Mouse (Mus musculus) limb, embryonic 15.5 days (tissue): ENCODE data around the gene Mtif3. TPM values are rescaled to one million over a fixed set of nuclear protein-coding genes. Genes with fewer than 3 reads are reported as not detected.
A peak's percentile ranks its signal among the peaks of the same experiment; 100 is the strongest.

Experiments used
- ATAC-seq: fragments of 200-750 bp; cut with Nextera tagmentation; 2 replicates; pipeline ENCODE4 v1.8.0; 2017; ENCODE audit warnings: low read depth, moderate TSS enrichment; ENCODE audit not compliant: insufficient number of reproducible peaks, low FRiP score, low TSS enrichment
- H3K27ac ChIP-seq: fragments of 300-500 bp; sonication (generic); 2 replicates; pipeline ENCODE4 v1.5.1; 2015; ENCODE audit warnings: moderate library complexity, mild to moderate bottlenecking, inconsistent platforms
- H3K27me3 ChIP-seq: fragments of 300-500 bp; sonication (generic); 2 replicates; pipeline ENCODE4 v1.6.1; 2015; ENCODE audit warnings: inconsistent platforms
- H3K36me3 ChIP-seq: fragments of 300-500 bp; sonication (generic); 2 replicates; pipeline ENCODE4 v1.6.1; 2015; ENCODE audit warnings: inconsistent platforms
- H3K4me1 ChIP-seq: fragments of 300-500 bp; sonication (generic); 2 replicates; pipeline ENCODE4 v1.6.1; 2015; ENCODE audit warnings: inconsistent platforms
- H3K4me2 ChIP-seq: fragments of 300-500 bp; sonication (generic); 2 replicates; pipeline ENCODE4 v1.6.1; 2015; ENCODE audit warnings: mild to moderate bottlenecking, inconsistent platforms
- H3K4me3 ChIP-seq: fragments of 300-500 bp; sonication (generic); 2 replicates; pipeline ENCODE4 v1.5.1; 2015; ENCODE audit warnings: mild to moderate bottlenecking, inconsistent platforms
- H3K9ac ChIP-seq: fragments of 300-500 bp; sonication (generic); 2 replicates; pipeline ENCODE4 v1.6.1; 2015; ENCODE audit warnings: inconsistent platforms
- H3K9me3 ChIP-seq: fragments of 300-500 bp; sonication (generic); 2 replicates; pipeline ENCODE4 v1.6.1; 2016; ENCODE audit warnings: inconsistent platforms
- WGBS: fragments of 180-500 bp; shearing (Covaris S2); methylation state at CpG from one replicate; pipeline ENCODE4 v1.1.7; 2015; 5-methylcytosine and 5-hydroxymethylcytosine counted together
- polyA plus RNA-seq: library from polyadenylated mRNA; unstranded; fragments of >200 nt; fragmentation: Nextera tagmentation; extraction: Ambion mirVana; gene quantifications from 2 replicates; pipeline ENCODE4 v1.2.1, GENCODE M21; 2015

The Mtif3 gene
- polyA plus RNA-seq, 1 experiment from 2014 or later: 25.6 TPM

GRCm38 (mm10) chr5:146981376-146981775 is 17.8 kb upstream of the Mtif3 start:
- H3K9ac ChIP-seq: no peak overlapping the region
- H3K4me1 ChIP-seq: no peaks in the 10 kb centered on the region
- H3K36me3 ChIP-seq: no peaks in the 10 kb centered on the region
- no peak overlapping the region for H3K4me2 ChIP-seq
- 88% methylated on average over 6 of the region's 6 CpGs for WGBS
- H3K27me3 ChIP-seq: peaks cover 15% of the 10 kb centered on the region; the same call in 1 of the 2 replicates
- H3K9me3 ChIP-seq: no peaks in the 10 kb centered on the region
- ATAC-seq: no peak
- H3K27ac ChIP-seq: no peak overlapping the region
- no peak overlapping the region for H3K4me3 ChIP-seq

DNA sequence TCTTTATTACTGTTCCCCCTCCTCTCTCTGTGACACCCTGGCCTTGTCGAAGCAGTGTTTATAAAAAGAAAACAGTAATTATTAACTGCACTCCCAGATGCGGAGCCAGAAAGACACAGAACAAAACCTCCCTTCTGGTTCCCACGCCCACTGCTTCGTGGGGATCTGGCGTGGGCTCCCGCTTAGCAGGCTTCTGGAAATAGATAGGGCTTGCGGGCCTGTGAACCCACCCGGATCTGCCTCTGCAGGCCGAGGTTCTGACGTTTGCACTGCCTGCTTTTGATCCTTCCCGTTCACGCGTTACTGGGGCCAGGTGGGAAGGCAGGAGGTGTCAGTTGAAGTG is 11.2 kb upstream of the Mtif3 start:
- no peak for ATAC-seq
- Histone ChIP-seq H3K27me3 (0 out of 2 replicates have a peak, but pooled peaks cover 3% of the 10 kb centered on the region), H3K4me1 (no peaks in the 10 kb centered on the region), H3K4me3 (no peak overlapping the region), H3K36me3 (no peaks in the 10 kb centered on the region), H3K27ac (no peak overlapping the region), H3K4me2 (no peak overlapping the region), H3K9me3 (no peaks in the 10 kb centered on the region), H3K9ac (no peak overlapping the region)
- 42% methylated on average over 13 of the region's 13 CpGs for whole genome bisulfite sequencing

DNA sequence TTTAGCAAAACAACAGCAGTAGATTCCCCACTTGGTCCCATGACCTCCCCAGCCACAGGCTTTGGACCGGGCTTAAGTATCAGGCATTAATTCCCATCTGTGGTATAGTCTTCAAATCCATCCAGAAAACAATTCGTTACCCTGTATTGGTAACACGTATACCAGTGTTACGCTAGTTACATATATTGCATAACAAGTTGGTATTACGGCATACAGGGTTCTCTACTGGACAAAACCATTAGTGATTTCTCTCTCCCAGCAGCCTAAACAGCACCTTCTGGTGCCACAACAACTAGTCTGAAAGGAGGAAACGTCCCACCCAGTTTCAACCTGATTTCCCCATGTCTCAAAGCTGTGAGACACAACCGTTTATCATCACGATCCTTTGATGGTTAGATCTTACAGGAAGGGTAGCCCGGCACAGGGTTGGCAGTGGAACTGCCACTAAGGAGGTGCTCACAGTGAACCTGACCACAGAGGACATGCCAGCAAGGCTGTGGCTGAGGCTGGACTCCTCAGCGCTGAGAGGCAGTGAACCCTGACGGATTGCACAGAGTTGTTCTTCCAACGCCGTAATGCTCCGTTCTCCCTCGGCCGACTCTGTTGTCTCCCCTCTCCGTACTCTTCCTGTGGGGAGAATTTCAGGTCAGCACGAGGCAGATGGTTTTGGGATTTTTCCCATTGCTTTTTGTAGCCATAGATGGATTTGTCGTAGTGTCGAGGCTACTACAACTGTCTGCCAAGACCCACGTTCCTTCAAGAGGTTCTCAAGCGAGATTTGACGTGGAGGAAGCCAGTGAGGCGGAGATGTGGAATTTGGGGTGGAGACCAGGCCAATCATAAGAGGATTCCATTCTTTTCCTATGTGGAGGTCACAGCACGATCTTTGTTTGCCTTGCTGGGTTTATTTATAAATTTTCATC is 10.5 kb upstream of the Mtif3 start:
- H3K4me2 ChIP-seq: no peak overlapping the region
- no peaks in the 10 kb centered on the region for H3K9me3 ChIP-seq
- 0 out of 2 replicates have a peak, but pooled peaks cover 3% of the 10 kb centered on the region for H3K27me3 ChIP-seq
- H3K27ac ChIP-seq: no peak overlapping the region
- H3K4me1 ChIP-seq: no peaks in the 10 kb centered on the region
- 80% methylated on average over 25 of the region's 25 CpGs for WGBS
- H3K9ac ChIP-seq: no peak overlapping the region
- ATAC-seq: no peak
- no peak overlapping the region for H3K4me3 ChIP-seq
- no peaks in the 10 kb centered on the region for H3K36me3 ChIP-seq

GRCm38 (mm10) chr5:146973353-146973752 is 9.8 kb upstream of the Mtif3 start:
- WGBS: 82% methylated on average over 9 of the region's 9 CpGs
- no peak overlapping the region for H3K4me3 ChIP-seq
- no peaks in the 10 kb centered on the region for H3K36me3 ChIP-seq
- no peak overlapping the region for H3K27ac ChIP-seq
- no peaks in the 10 kb centered on the region for H3K9me3 ChIP-seq
- no peak for ATAC-seq
- H3K4me1 ChIP-seq: no peaks in the 10 kb centered on the region
- H3K4me2 ChIP-seq: no peak overlapping the region
- 0 out of 2 replicates have a peak, but pooled peaks cover 3% of the 10 kb centered on the region for H3K27me3 ChIP-seq
- H3K9ac ChIP-seq: no peak overlapping the region

- no peak overlapping the region for H3K27ac ChIP-seq
- H3K4me2 ChIP-seq: no peak overlapping the region
- H3K4me1 ChIP-seq: no peaks in the 10 kb centered on the region
- no peak overlapping the region for H3K4me3 ChIP-seq
- no peak overlapping the region for H3K9ac ChIP-seq
- no peak for ATAC-seq
- H3K9me3 ChIP-seq: no peaks in the 10 kb centered on the region
- no peaks in the 10 kb centered on the region for H3K36me3 ChIP-seq
- H3K27me3 ChIP-seq: 0 out of 2 replicates have a peak, but pooled peaks cover 3% of the 10 kb centered on the region
- WGBS: 60% methylated on average over 10 of the region's 10 CpGs
Observed at GRCm38 (mm10) chr5:146971776-146972561, 8.4 kb upstream of the Mtif3 start.

DNA sequence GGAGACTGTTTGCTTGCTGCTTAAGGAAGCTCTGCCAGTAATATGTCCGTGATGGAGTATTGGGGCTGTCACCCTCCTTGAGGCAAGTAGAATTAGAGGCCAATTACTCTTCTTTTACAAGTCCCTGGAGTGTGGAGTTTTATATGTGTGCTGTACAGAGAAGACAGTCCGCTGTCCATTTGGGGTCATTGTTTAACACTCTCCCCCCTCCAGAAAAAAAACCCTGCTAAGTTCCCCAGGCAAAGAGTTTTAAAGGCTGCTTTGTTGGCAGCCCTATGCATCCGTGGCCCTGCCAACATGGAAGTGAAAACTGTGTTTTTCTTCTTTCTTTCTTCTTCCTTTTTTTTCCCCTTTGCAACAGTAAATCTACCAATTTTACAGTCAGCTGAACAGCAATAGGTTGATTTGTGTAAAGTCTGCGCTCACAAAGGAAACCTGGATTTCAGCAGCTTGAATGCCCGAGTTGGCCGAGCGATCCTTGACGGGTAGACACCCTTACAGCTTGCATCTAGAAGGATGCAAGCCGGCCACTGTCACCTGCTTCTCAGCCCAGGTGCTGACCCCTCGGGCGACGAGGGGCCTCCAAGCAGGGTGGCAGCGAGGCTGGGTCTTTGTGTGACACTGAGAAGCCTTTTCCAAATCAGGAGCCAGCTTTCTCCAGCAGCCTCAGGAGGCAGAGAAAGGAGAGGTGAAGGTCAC is 5.2 kb upstream of the Mtif3 start:
- 0 out of 2 replicates have a peak, but pooled peaks cover 4% of the 10 kb centered on the region for H3K4me1 ChIP-seq
- no peaks in the 10 kb centered on the region for H3K9me3 ChIP-seq
- 69% methylated on average over 13 of the region's 13 CpGs for WGBS
- no peak for ATAC-seq
- 0 out of 2 replicates have a peak, but pooled peaks cover 3% of the 10 kb centered on the region for H3K27me3 ChIP-seq
- H3K4me3 ChIP-seq: no peak overlapping the region
- no peak overlapping the region for H3K27ac ChIP-seq
- H3K9ac ChIP-seq: no peak overlapping the region
- no peak overlapping the region for H3K4me2 ChIP-seq
- H3K36me3 ChIP-seq: no peaks in the 10 kb centered on the region

DNA sequence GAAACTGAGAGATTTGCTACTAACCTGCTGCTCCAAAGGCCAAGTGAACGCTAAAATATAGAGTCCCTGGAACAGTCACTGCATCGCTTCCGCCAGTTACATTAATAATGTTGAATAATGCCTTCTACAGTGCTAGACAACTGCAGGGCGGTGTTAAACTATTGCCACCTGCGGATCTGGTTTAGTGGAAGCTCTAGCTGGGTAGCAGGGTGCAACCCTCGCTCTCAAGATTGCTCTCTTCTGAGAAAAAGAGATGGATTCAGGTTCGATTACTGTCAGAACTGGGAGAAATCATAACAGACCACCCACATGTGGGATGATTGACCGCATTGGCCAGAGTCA is 308 bp upstream of the Mtif3 start:
- WGBS: 51% methylated on average over 8 of the region's 8 CpGs
- Histone ChIP-seq H3K4me3 (peak overlapping the region; percentile 94), H3K4me1 (peaks cover 11% of the 10 kb centered on the region), H3K4me2 (peak overlapping the region; percentile 59), H3K9me3 (no peaks in the 10 kb centered on the region), H3K27me3 (no peaks in the 10 kb centered on the region), H3K36me3 (peaks cover 15% of the 10 kb centered on the region), H3K27ac (0 out of 2 replicates have a peak overlapping the region, but pooled peaks have one; percentile 22), H3K9ac (no peak overlapping the region)
- ATAC-seq: no peak

DNA sequence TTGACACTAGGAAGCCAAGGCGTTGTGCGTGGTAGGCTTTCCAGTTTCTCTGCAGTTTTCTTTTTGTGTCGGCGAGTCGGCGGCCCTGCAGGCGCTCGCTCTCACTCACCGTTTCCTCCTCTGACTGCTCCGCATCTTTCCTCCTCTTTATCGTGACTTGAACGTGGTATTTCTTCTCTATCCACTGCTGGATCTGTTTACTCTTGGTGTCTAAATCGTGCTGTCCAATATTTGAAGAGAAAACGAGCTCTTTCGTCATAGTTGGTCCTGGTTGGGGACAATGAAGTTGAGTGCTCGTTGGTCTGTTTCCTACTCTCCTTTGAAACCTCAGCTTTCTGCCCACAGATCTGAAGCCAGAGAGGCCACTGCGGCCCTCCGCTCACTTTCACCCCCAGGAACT is 6.9 kb downstream of the Mtif3 start:
- Histone ChIP-seq H3K9ac (no peak overlapping the region), H3K9me3 (no peaks in the 10 kb centered on the region), H3K27ac (no peak overlapping the region), H3K4me3 (no peak overlapping the region), H3K36me3 (peaks cover 84% of the 10 kb centered on the region), H3K27me3 (no peaks in the 10 kb centered on the region), H3K4me2 (no peak overlapping the region), H3K4me1 (no peaks in the 10 kb centered on the region)
- WGBS: 90% methylated on average over 18 of the region's 18 CpGs
- no peak for ATAC-seq

- H3K36me3 ChIP-seq: peaks cover 87% of the 10 kb centered on the region
- H3K27ac ChIP-seq: no peak overlapping the region
- H3K27me3 ChIP-seq: no peaks in the 10 kb centered on the region
- no peaks in the 10 kb centered on the region for H3K4me1 ChIP-seq
- WGBS: 85% methylated on average over 5 of the region's 5 CpGs
- H3K9ac ChIP-seq: no peak overlapping the region
- H3K9me3 ChIP-seq: no peaks in the 10 kb centered on the region
- no peak for ATAC-seq
- no peak overlapping the region for H3K4me2 ChIP-seq
- H3K4me3 ChIP-seq: no peak overlapping the region
Observed at GRCm38 (mm10) chr5:146955651-146956050, 7.9 kb downstream of the Mtif3 start.

DNA sequence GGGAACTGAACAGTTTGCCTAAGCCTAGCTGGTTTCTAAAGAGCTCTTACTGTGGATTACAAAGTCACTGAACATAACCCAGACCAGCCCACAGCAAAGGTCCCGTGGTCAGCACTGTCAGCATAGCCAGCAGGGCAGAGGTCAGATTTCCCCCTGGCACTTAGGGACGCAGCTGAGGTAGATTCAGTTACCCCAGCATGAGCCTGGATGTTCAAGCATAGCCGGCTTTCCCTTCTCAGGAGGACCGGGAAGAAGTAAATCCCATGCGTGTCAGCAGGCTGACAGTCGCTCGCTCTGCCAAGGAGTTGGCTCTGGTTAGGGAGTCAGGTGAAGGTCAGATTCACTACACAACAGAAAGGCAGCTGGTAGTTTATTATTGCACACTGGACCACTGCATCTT is 9.0 kb downstream of the Mtif3 start:
- H3K27ac ChIP-seq: no peak overlapping the region
- H3K27me3 ChIP-seq: no peaks in the 10 kb centered on the region
- H3K4me3 ChIP-seq: no peak overlapping the region
- ATAC-seq: no peak
- no peaks in the 10 kb centered on the region for H3K9me3 ChIP-seq
- 90% methylated on average over 7 of the region's 7 CpGs for WGBS
- H3K9ac ChIP-seq: no peak overlapping the region
- H3K4me1 ChIP-seq: peaks cover 6% of the 10 kb centered on the region
- H3K4me2 ChIP-seq: no peak overlapping the region
- H3K36me3 ChIP-seq: peaks cover 89% of the 10 kb centered on the region

GRCm38 (mm10) chr5:146948508-146949088 is 15.0 kb downstream of the Mtif3 start, which contains the start of gene Gtf3a:
Gene Gtf3a (plus strand): TSS chr5:146948657.
- WGBS: under 1% methylated on average over 58 of the region's 62 CpGs
- ATAC-seq: peak; percentile 87
- H3K27me3 ChIP-seq: no peaks in the 10 kb centered on the region
- peak within 1 kb of the TSS; percentile 87 for H3K27ac ChIP-seq
- H3K9me3 ChIP-seq: no peaks in the 10 kb centered on the region
- peaks cover 11% of the 10 kb centered on the region for H3K4me1 ChIP-seq
- H3K4me3 ChIP-seq: peak within 1 kb of the TSS; percentile 83
- peak within 1 kb of the TSS; percentile 86 for H3K9ac ChIP-seq
- peak within 1 kb of the TSS; percentile 87 for H3K4me2 ChIP-seq
- peaks cover 33% of the 10 kb centered on the region for H3K36me3 ChIP-seq
